Mouse (Mus musculus): ENCODE measurements around the gene Tfap2b.

Tfap2b gene

DNA sequence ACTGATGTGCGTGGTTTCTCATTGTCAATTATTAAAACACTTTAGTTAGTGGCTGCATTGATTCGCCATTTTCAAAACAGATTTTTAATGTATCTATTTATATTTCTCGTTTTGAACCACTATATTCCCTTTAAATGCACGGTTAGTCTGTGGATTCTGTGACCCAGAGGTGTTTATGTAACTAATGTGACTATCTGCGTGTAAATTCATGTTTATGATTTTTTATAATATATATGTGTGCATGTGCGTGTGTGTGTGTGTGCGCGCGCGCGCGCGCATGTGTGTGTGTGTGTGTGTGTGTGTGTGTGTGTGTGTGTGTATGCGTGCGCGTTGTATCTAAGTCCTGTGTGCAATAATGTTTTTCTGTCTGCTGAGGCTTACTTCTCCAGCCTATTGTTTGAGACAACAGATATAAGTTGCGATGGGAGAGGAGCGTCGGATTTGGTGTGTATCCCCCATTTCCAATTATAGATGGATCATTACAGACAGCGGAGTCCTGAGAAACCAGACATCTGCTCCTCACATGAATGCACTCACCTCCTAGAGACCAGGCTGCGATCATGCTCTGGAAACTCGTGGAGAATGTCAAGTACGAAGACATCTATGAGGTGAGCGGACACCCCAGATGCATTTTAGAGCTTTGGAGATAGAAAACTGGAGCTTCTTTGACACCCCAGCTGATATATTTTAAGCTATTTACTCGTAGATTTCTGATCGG lies at the start of gene Tfap2b:
TSS of gene Tfap2b (plus strand) at position 274 of the 718 bp plus-strand sequence.
- in situ Hi-C loops (cut with MboI; ENCODE audit: low pct_unique_long_range_greater_than_20kb in 1 of 2, low sequenced_read_pairs in 2 of 2, unreplicated experiment in 1 of 2), result no loop called here

DNA sequence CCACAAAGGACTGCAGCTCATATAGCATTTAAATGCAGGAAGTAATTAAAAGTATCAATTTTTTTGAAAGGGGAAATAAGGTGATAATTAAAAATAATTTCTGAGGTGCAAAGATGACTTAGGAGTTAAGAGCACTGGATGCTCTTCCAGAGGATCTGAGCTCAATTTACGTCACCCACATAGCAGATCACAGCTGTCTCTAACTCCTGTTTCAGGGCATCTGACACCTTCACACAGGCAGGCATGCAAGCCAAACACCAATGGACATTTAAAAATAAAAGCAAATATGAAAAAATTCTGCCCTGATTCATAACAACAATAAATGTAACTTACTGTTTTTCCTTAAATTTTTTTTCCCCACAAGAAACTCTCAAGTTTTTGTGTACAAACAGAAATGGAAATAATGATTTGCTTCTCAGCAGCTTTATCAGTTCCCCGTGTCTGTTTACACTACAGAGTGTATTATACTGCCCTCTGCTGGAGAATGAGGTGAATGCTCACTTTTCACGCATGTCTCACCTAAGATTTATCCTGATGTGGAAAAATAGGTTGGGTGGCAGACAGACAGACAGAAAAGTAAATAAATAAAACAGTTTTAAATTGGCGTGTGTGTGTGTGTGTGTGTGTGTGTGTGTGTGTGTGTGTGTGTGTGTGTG lies 29.8 kb upstream of the Tfap2b start:
- in situ Hi-C loops (cut with MboI; ENCODE audit: low pct_unique_long_range_greater_than_20kb in 1 of 2, low sequenced_read_pairs in 2 of 2, unreplicated experiment in 1 of 2), result loop anchor here in 1 of 2 experiments (25.0 kb wide), 1 partner anchor 817 kb away; no protein-coding TSS in a partner anchor

GRCm38 (mm10) chr1:19205649-19206048 lies 3.1 kb upstream of the Tfap2b start:
- in situ Hi-C loops (cut with MboI; ENCODE audit: low pct_unique_long_range_greater_than_20kb in 1 of 2, low sequenced_read_pairs in 2 of 2, unreplicated experiment in 1 of 2), result no loop called here

DNA sequence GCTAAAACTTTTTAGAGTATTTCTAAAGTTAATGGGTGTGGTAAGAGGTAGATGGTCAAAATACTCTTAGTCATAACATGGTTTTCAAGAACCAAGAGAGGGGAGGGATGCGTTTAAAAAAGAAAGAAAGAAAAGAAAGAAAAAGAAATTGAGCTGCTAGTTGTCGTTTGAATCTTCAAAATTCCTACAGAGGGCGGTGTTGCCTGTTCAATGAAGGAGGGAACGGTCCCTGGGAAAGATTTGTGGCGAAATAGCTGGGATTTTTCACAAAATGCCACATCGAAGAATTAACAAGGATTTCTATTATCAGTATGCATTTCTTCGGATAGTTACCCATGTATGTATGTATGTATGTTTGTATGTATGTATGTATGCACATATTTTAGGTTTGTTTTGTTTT lies 2.5 kb upstream of the Tfap2b start:
- in situ Hi-C loops (cut with MboI; ENCODE audit: low pct_unique_long_range_greater_than_20kb in 1 of 2, low sequenced_read_pairs in 2 of 2, unreplicated experiment in 1 of 2), result no loop called here

DNA sequence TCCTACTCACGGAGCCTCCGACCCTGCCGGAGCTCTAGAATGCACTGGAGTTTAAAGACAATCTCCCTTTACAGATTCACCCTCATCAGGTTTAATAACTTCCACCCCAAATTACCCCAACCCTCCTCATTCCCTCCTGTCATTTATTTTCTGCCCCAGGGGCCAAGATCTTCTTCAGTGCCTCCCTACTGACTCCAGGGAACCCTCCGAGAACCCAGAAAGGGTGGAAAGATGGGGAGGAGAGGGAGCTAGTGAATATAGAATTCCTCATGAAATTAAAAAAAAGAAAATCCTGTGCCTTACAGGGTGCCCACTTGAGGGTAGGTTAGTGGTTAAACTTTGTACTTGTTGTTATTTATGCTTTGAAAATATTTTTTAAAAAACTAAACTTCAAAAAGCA lies 1.1 kb upstream of the Tfap2b start:
- in situ Hi-C loops (cut with MboI; ENCODE audit: low pct_unique_long_range_greater_than_20kb in 1 of 2, low sequenced_read_pairs in 2 of 2, unreplicated experiment in 1 of 2), result no loop called here

GRCm38 (mm10) chr1:19209359-19209745 lies 638 bp downstream of the Tfap2b start:
- in situ Hi-C loops (cut with MboI; ENCODE audit: low pct_unique_long_range_greater_than_20kb in 1 of 2, low sequenced_read_pairs in 2 of 2, unreplicated experiment in 1 of 2), result no loop called here

- in situ Hi-C loops (cut with MboI; ENCODE audit: low pct_unique_long_range_greater_than_20kb in 1 of 2, low sequenced_read_pairs in 2 of 2, unreplicated experiment in 1 of 2), result no loop called here
Observed at GRCm38 (mm10) chr1:19209776-19210175, 1.1 kb downstream of the Tfap2b start.

GRCm38 (mm10) chr1:19210215-19211032 lies 1.7 kb downstream of the Tfap2b start:
- in situ Hi-C loops (cut with MboI; ENCODE audit: low pct_unique_long_range_greater_than_20kb in 1 of 2, low sequenced_read_pairs in 2 of 2, unreplicated experiment in 1 of 2), result no loop called here

GRCm38 (mm10) chr1:19211033-19211405 lies 2.3 kb downstream of the Tfap2b start:
- in situ Hi-C loops (cut with MboI; ENCODE audit: low pct_unique_long_range_greater_than_20kb in 1 of 2, low sequenced_read_pairs in 2 of 2, unreplicated experiment in 1 of 2), result no loop called here

GRCm38 (mm10) chr1:19211546-19212154 lies 2.9 kb downstream of the Tfap2b start:
- in situ Hi-C loops (cut with MboI; ENCODE audit: low pct_unique_long_range_greater_than_20kb in 1 of 2, low sequenced_read_pairs in 2 of 2, unreplicated experiment in 1 of 2), result no loop called here

GRCm38 (mm10) chr1:19212691-19213090 lies 4.0 kb downstream of the Tfap2b start:
- in situ Hi-C loops (cut with MboI; ENCODE audit: low pct_unique_long_range_greater_than_20kb in 1 of 2, low sequenced_read_pairs in 2 of 2, unreplicated experiment in 1 of 2), result no loop called here

- in situ Hi-C loops (cut with MboI; ENCODE audit: low pct_unique_long_range_greater_than_20kb in 1 of 2, low sequenced_read_pairs in 2 of 2, unreplicated experiment in 1 of 2), result no loop called here
Observed at GRCm38 (mm10) chr1:19213171-19213570, 4.5 kb downstream of the Tfap2b start.

- in situ Hi-C loops (cut with MboI; ENCODE audit: low pct_unique_long_range_greater_than_20kb in 1 of 2, low sequenced_read_pairs in 2 of 2, unreplicated experiment in 1 of 2), result no loop called here
Observed at GRCm38 (mm10) chr1:19213851-19214395, 5.2 kb downstream of the Tfap2b start.

DNA sequence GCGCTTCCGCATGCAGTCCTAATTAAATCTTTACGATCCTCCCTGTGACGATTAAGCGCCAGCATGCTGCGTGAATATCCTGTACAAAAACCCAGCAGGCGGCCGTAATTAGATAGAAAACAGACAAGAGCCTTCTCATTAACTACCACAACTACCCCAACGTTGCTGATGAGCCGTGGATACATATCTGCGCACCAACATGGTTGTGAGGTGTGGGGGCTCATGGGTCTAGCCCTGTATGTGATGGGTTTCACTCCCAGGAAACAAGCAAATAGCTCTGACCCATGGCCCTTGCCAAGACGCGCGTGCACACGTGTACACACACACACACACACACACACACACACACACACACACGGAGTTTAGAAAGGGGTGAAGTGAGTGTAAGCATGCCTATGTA lies 8.7 kb downstream of the Tfap2b start:
- in situ Hi-C loops (cut with MboI; ENCODE audit: low pct_unique_long_range_greater_than_20kb in 1 of 2, low sequenced_read_pairs in 2 of 2, unreplicated experiment in 1 of 2), result no loop called here

GRCm38 (mm10) chr1:19218221-19218620 lies 9.5 kb downstream of the Tfap2b start:
- in situ Hi-C loops (cut with MboI; ENCODE audit: low pct_unique_long_range_greater_than_20kb in 1 of 2, low sequenced_read_pairs in 2 of 2, unreplicated experiment in 1 of 2), result no loop called here

GRCm38 (mm10) chr1:19219381-19219780 lies 10.7 kb downstream of the Tfap2b start:
- in situ Hi-C loops (cut with MboI; ENCODE audit: low pct_unique_long_range_greater_than_20kb in 1 of 2, low sequenced_read_pairs in 2 of 2, unreplicated experiment in 1 of 2), result no loop called here

DNA sequence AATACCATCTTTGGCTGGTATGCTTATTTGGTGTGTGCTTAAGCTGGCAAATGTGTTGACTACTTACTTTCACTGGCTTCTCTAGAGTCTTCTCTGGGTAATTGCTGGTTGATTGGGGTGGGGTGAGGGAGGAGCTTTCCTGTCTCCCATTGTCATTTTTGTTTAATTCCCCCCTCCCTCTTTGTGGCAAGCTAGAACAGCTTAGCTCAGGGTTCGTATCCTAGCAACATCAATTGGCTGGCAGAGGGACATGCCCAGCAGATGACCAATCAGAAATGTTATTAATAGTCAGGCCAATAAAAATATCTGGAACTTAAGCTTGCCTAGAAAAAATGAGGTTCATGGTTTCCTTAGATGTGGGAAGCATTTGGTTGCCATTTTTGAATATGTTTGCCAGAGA lies 11.8 kb downstream of the Tfap2b start:
- in situ Hi-C loops (cut with MboI; ENCODE audit: low pct_unique_long_range_greater_than_20kb in 1 of 2, low sequenced_read_pairs in 2 of 2, unreplicated experiment in 1 of 2), result no loop called here

DNA sequence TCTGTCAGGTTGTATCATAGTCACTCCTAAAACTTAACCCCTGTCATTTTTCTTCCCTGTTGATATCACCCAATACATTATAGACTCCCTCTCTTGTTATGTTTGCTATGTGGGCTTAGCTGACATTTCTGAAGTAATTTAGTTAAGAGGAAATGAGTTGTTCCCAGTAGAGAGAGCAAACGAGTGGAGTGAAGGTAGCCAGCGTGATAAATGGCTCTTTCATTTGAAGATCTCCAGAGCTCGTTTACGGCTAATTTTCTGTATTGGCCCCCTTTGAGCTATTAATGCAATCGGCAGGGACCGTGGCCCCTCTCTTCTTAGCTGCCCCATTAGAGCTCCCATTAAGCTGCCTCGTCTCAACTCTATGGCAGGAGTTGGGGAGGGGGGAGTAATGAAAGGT lies 12.9 kb downstream of the Tfap2b start:
- in situ Hi-C loops (cut with MboI; ENCODE audit: low pct_unique_long_range_greater_than_20kb in 1 of 2, low sequenced_read_pairs in 2 of 2, unreplicated experiment in 1 of 2), result no loop called here

- in situ Hi-C loops (cut with MboI; ENCODE audit: low pct_unique_long_range_greater_than_20kb in 1 of 2, low sequenced_read_pairs in 2 of 2, unreplicated experiment in 1 of 2), result no loop called here
Observed at GRCm38 (mm10) chr1:19226699-19227098, 18.0 kb downstream of the Tfap2b start.
